Mouse (Mus musculus) bone marrow, adult 2 months (tissue): ENCODE measurements around the gene Spata16. TPM values are rescaled to one million over a fixed set of nuclear protein-coding genes. Genes with fewer than 3 reads are reported as not detected.

ENCODE experiments used
- H3K27ac ChIP-seq: fragments of 200-500 bp; 2 replicates; pipeline ENCODE4 v1.5.1; 2012; ENCODE audit warnings: low read depth, mild to moderate bottlenecking, control low read depth, inconsistent platforms, low read length; ENCODE audit not compliant: control insufficient read depth, poor library complexity, insufficient read depth
- H3K4me1 ChIP-seq: fragments of 200-500 bp; 2 replicates; pipeline ENCODE4 v1.6.1; 2011; ENCODE audit warnings: low read length; ENCODE audit not compliant: control insufficient read depth, insufficient read depth
- H3K4me3 ChIP-seq: fragments of 200-500 bp; replicated peaks from 2 replicates; pipeline ENCODE3; 2011; ENCODE audit warnings: mild to moderate bottlenecking, low read depth, low read length, control low read depth; ENCODE audit not compliant: control insufficient read depth
- CTCF ChIP-seq: fragments of 200-500 bp; IDR thresholded peaks from 2 replicates; pipeline ENCODE4 v1.5.1; 2011; ENCODE audit warnings: low read length, control low read depth; ENCODE audit not compliant: control insufficient read depth, insufficient read depth
- POLR2A ChIP-seq: fragments of 200-500 bp; IDR thresholded peaks from 2 replicates; pipeline ENCODE4 v1.6.1; 2011; ENCODE audit warnings: low read depth, mild to moderate bottlenecking, control low read depth, low read length, borderline replicate concordance; ENCODE audit not compliant: control insufficient read depth
- WGBS: fragments of 180-500 bp; shearing (Covaris S2); methylation state at CpG from one replicate; pipeline ENCODE4 v1.1.7; 2018; 5-methylcytosine and 5-hydroxymethylcytosine counted together
- polyA plus RNA-seq: library from polyadenylated mRNA; stranded (reverse); fragments of >200 nt; gene quantifications from 2 replicates; pipeline ENCODE4 v1.2.4, GENCODE M21; 2011; ENCODE audit warnings: low replicate concordance; ENCODE audit not compliant: missing spikeins, insufficient read depth, insufficient read length

Gene Spata16
- polyA plus RNA-seq, 1 experiment = 3.0 TPM

- TF ChIP-seq CTCF (no peak), POLR2A (no peak)
- no peak overlapping the region for H3K4me3 ChIP-seq
- H3K27ac ChIP-seq = no peak overlapping the region
- 70% methylated on average over 1 of the region's 1 CpGs for WGBS
- no peaks in the 10 kb centered on the region for H3K4me1 ChIP-seq
Observed at GRCm38 (mm10) chr3:26972105-26972504, 334.7 kb downstream of the Spata16 start.

- 63% methylated on average over 2 of the region's 2 CpGs for WGBS
- H3K4me3 ChIP-seq = no peak overlapping the region
- H3K27ac ChIP-seq = no peak overlapping the region
- TF ChIP-seq POLR2A (no peak), CTCF (no peak)
- no peaks in the 10 kb centered on the region for H3K4me1 ChIP-seq
Observed at GRCm38 (mm10) chr3:26979603-26980002, 342.2 kb downstream of the Spata16 start.

DNA sequence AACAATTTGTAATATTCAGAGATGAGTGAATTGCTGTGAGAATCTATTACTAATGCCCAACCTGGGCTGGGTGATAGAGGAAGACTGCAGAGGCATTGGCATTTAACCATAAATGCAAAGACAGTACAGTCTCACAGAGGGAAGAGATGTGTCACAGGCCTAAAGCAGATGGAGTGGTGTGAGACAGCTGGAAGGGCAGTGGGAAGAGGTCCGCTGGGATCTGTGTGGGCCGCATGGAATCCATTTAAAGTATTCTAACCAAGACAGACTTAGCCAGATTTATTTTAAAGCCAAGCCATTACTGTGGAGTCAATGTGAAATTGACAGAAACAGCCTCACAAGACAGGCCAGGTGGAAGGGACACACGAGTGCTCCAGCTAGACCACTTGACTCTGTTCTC, 343.0 kb downstream of the Spata16 start:
- TF ChIP-seq POLR2A (no peak), CTCF (no peak)
- no peaks in the 10 kb centered on the region for H3K4me1 ChIP-seq
- no peak overlapping the region for H3K4me3 ChIP-seq
- WGBS = 80% methylated on average over 3 of the region's 3 CpGs
- no peak overlapping the region for H3K27ac ChIP-seq

DNA sequence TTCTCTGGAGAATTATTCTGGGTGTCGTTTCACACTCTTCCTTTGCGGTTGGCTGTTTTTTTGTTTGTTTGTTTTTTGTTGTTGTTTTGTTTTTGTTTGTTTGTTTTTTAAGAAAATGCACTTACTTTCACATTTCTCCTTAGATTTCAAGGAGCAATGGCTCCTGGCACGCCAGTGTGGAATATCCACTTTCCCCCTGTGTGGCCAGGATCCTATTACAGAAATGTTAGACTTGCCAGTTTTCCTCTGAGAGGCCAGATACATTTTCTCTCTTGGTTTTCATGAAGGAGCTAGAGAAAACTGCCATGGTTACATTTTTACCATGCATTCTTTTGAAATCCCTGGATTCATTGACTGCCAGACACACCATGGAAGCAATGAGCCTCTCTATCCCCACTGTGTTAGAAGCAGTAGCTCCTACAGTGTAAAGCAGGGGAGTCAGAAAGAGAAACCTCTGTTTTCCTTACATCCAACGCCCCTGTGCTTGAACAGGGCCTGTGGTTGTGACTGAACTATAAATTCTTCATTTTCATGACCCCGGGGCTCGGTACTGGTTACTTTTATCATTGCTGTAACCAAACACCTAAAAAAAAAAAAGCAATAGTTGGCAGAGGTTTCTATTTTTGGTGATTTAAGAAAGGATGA, 344.7 kb downstream of the Spata16 start:
- H3K27ac ChIP-seq = no peak overlapping the region
- H3K4me1 ChIP-seq = no peaks in the 10 kb centered on the region
- 72% methylated on average over 6 of the region's 6 CpGs for WGBS
- no peak for TF ChIP-seq CTCF
- TF ChIP-seq POLR2A = no peak
- no peak overlapping the region for H3K4me3 ChIP-seq

DNA sequence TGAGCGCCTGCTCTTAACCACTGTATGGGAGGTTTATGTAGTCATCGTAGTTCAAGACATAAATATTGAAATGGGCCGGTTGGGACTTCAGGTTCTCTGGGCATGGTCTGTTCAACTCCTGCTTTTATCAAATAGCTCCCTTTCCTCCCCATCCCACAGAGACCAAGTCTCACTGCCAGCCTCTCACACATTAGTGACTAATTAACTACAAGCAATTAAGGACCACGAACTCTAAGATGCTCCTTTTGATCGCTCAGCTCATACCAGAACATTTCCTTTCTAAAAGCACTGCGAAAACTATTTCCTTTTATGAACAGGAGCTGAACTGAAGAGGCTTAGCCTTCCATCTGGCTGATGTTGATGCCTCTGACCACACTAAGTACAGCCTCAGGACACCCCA, 346.3 kb downstream of the Spata16 start:
- Histone ChIP-seq H3K4me1 (no peaks in the 10 kb centered on the region), H3K27ac (no peak overlapping the region), H3K4me3 (no peak overlapping the region)
- TF ChIP-seq POLR2A = no peak
- no peak for TF ChIP-seq CTCF
- WGBS = 81% methylated on average over 6 of the region's 6 CpGs

DNA sequence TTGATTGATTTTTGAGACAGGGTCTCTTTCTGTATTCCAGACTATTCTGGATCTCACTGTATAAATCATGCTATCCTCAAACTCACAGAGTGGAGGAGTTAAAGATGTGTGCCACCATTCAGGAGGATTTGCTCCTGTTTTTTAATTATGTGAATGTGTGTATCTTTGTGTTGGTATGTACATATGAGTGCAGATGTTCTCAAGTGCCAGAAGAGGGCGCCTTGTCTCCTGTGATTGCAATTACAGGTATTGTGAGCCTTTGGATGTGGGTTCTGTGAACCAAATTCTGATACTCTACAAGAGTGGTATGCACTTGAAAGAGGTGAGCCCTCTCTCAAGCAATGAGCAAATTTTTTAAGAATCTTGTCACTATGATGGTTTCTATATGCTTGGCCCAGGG, 369.4 kb downstream of the Spata16 start:
- no peaks in the 10 kb centered on the region for H3K4me1 ChIP-seq
- 50% methylated on average over 1 of the region's 1 CpGs for WGBS
- H3K4me3 ChIP-seq = no peak overlapping the region
- H3K27ac ChIP-seq = no peak overlapping the region
- TF ChIP-seq POLR2A (no peak), CTCF (no peak)

- 77% methylated on average over 3 of the region's 3 CpGs for WGBS
- Histone ChIP-seq H3K4me3 (no peak overlapping the region), H3K27ac (no peak overlapping the region), H3K4me1 (no peaks in the 10 kb centered on the region)
- TF ChIP-seq CTCF = no peak
- no peak for TF ChIP-seq POLR2A
Observed at GRCm38 (mm10) chr3:27027957-27028356, 390.5 kb downstream of the Spata16 start.

DNA sequence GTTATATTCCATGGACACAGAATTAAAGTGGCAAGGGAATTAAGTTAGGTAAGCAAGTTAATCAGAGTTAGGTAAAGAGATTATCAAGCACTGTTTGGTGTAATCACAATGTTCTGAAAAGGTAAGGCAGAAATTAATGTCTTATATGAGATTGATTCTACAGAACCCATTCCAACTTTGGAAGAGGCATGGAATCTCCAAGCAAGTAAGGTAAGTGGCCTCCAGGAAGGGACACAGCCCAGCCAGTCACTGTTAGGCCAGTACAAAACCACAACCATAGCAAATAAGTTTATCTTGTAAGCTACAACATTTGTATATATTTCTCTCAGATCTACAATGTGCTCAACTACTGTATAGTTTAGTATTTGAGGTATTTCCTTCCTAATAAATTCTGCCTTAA, 391.1 kb downstream of the Spata16 start:
- Histone ChIP-seq H3K4me1 (no peaks in the 10 kb centered on the region), H3K27ac (no peak overlapping the region), H3K4me3 (no peak overlapping the region)
- TF ChIP-seq POLR2A (no peak), CTCF (no peak)

DNA sequence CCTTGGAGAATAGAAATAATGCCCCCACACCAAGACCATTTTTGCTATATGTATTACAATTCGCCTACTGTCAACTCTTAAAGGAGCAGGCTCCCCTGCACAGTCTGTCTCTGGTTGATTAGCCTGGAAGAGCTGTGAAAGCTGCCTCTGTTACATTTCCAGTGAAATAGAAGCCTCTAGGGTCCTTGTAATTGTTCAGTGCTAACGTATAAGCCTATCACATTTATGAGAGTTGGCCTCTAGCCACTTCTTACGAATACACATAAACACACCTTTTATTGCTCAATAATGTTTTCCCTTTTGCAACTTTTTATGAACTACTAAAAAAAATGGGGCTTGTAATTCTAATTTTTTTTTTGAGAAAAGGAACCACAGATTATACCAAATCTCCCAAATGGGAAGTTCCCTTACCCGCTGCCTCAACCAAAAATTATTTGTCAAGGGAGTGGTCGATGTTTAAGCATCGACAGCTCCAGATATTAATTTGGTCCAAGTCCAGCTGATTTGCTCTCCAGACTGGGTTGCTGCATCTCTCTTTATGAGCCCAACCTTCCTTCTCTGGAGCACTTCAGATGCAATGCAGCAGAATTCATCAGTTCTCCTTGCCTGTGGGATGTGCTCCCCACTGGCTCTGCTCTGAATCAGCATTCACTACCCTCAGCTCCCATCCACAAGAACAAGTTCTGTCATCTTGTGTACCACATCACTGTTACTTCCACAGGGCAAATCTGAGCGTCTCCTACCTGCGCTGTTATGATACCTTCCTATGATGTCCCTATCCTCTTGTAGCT, 392.8 kb downstream of the Spata16 start:
- H3K4me3 ChIP-seq = no peak overlapping the region
- 83% methylated on average over 8 of the region's 8 CpGs for whole genome bisulfite sequencing
- no peak for TF ChIP-seq CTCF
- H3K27ac ChIP-seq = no peak overlapping the region
- H3K4me1 ChIP-seq = no peaks in the 10 kb centered on the region
